Mouse (Mus musculus) limb, embryonic 11.5 days (tissue): ENCODE data around the gene Dnase1l3. TPM values are rescaled to one million over a fixed set of nuclear protein-coding genes. Genes with fewer than 3 reads are reported as not detected.

Experiments
- ATAC-seq: fragments of 200-750 bp; cut with Nextera tagmentation; 2 replicates; pipeline ENCODE4 v1.8.0; 2017; ENCODE audit warnings: low read depth; ENCODE audit not compliant: insufficient number of reproducible peaks, low FRiP score, low TSS enrichment
- DNase-seq: peaks from one replicate; pipeline ENCODE4 v3.0.0-alpha.2; 2015; ENCODE audit warnings: low spot score
- H3K27ac ChIP-seq: fragments of 300-500 bp; sonication (generic); replicated peaks from 2 replicates; pipeline ENCODE4 v1.5.1; 2014; ENCODE audit warnings: low read depth, mild to moderate bottlenecking, low read length
- H3K27me3 ChIP-seq: fragments of 300-500 bp; sonication (generic); 2 replicates; pipeline ENCODE4 v1.6.1; 2014; ENCODE audit warnings: mild to moderate bottlenecking, low read length, mixed read lengths; ENCODE audit not compliant: control insufficient read depth, insufficient read depth
- H3K36me3 ChIP-seq: fragments of 300-500 bp; sonication (generic); 2 replicates; pipeline ENCODE4 v1.6.1; 2014; ENCODE audit warnings: mild to moderate bottlenecking, low read length, moderate library complexity, mixed read lengths; ENCODE audit not compliant: control insufficient read depth, insufficient read depth
- H3K4me1 ChIP-seq: fragments of 300-500 bp; sonication (generic); 2 replicates; pipeline ENCODE4 v1.6.1; 2014; ENCODE audit warnings: low read length, mixed read lengths; ENCODE audit not compliant: control insufficient read depth, insufficient read depth
- H3K4me2 ChIP-seq: fragments of 300-500 bp; sonication (generic); 2 replicates; pipeline ENCODE4 v1.6.1; 2014; ENCODE audit warnings: low read depth, mild to moderate bottlenecking, moderate library complexity; ENCODE audit not compliant: severe bottlenecking
- H3K4me3 ChIP-seq: fragments of 300-500 bp; sonication (generic); 2 replicates; pipeline ENCODE4 v1.5.1; 2014; ENCODE audit warnings: low read depth, low read length
- H3K9ac ChIP-seq: fragments of 300-500 bp; sonication (generic); 2 replicates; pipeline ENCODE4 v1.6.1; 2014; ENCODE audit warnings: mild to moderate bottlenecking, low read length
- H3K9me3 ChIP-seq: fragments of 300-500 bp; sonication (generic); 2 replicates; pipeline ENCODE4 v1.6.1; 2016; ENCODE audit warnings: low read length; ENCODE audit not compliant: control insufficient read depth
- WGBS: fragments of 180-500 bp; shearing (Covaris S2); extraction: QIAGEN DNeasy Blood & Tissue Kit; methylation state at CpG from one replicate; pipeline ENCODE4 v1.1.7; 2014; 5-methylcytosine and 5-hydroxymethylcytosine counted together
- polyA plus RNA-seq: library from polyadenylated mRNA; unstranded; fragments of >200 nt; fragmentation: Nextera tagmentation; extraction: Ambion mirVana; gene quantifications from 2 replicates; pipeline ENCODE4 v1.2.1, GENCODE M21; 2014

Gene Dnase1l3
- polyA plus RNA-seq, 1 experiment from 2014 or later: 0.04 TPM

- H3K4me3 ChIP-seq: no peak overlapping the region
- no peak overlapping the region for H3K27ac ChIP-seq
- no peak for ATAC-seq
- no peaks in the 10 kb centered on the region for H3K4me1 ChIP-seq
- H3K36me3 ChIP-seq: no peaks in the 10 kb centered on the region
- no peaks in the 10 kb centered on the region for H3K27me3 ChIP-seq
- H3K9me3 ChIP-seq: no peaks in the 10 kb centered on the region
- no peak overlapping the region for H3K9ac ChIP-seq
- 84% methylated on average over 1 of the region's 1 CpGs for WGBS
- DNase-seq: no peak
- H3K4me2 ChIP-seq: no peak overlapping the region
Measured at GRCm38 (mm10) chr14:7981226-7981625, 13.1 kb downstream of the Dnase1l3 start.

GRCm38 (mm10) chr14:7978183-7978582, 16.2 kb downstream of the Dnase1l3 start:
- no peak overlapping the region for H3K4me2 ChIP-seq
- no peaks in the 10 kb centered on the region for H3K9me3 ChIP-seq
- 93% methylated on average over 1 of the region's 1 CpGs for WGBS
- DNase-seq (no peak), ATAC-seq (no peak)
- no peaks in the 10 kb centered on the region for H3K4me1 ChIP-seq
- H3K36me3 ChIP-seq: no peaks in the 10 kb centered on the region
- H3K27me3 ChIP-seq: no peaks in the 10 kb centered on the region
- H3K27ac ChIP-seq: no peak overlapping the region
- H3K4me3 ChIP-seq: no peak overlapping the region
- no peak overlapping the region for H3K9ac ChIP-seq

GRCm38 (mm10) chr14:7977471-7977870, 16.9 kb downstream of the Dnase1l3 start:
- no peak overlapping the region for H3K27ac ChIP-seq
- no peaks in the 10 kb centered on the region for H3K27me3 ChIP-seq
- ATAC-seq: no peak
- H3K4me2 ChIP-seq: no peak overlapping the region
- H3K9ac ChIP-seq: no peak overlapping the region
- no peaks in the 10 kb centered on the region for H3K36me3 ChIP-seq
- no peak overlapping the region for H3K4me3 ChIP-seq
- 93% methylated on average over 1 of the region's 1 CpGs for WGBS
- no peaks in the 10 kb centered on the region for H3K9me3 ChIP-seq
- no peaks in the 10 kb centered on the region for H3K4me1 ChIP-seq
- no peak for DNase-seq

- WGBS: 91% methylated on average over 6 of the region's 6 CpGs
- no peaks in the 10 kb centered on the region for H3K36me3 ChIP-seq
Measured at GRCm38 (mm10) chr14:7975177-7975576, 19.2 kb downstream of the Dnase1l3 start.

GRCm38 (mm10) chr14:7974643-7975042, 19.7 kb downstream of the Dnase1l3 start:
- 74% methylated on average over 1 of the region's 1 CpGs for WGBS
- ATAC-seq (no peak), DNase-seq (no peak)
- H3K27me3 ChIP-seq: no peaks in the 10 kb centered on the region
- no peak overlapping the region for H3K4me2 ChIP-seq
- no peaks in the 10 kb centered on the region for H3K9me3 ChIP-seq
- H3K4me3 ChIP-seq: no peak overlapping the region
- no peaks in the 10 kb centered on the region for H3K36me3 ChIP-seq
- no peak overlapping the region for H3K27ac ChIP-seq
- H3K9ac ChIP-seq: no peak overlapping the region
- H3K4me1 ChIP-seq: no peaks in the 10 kb centered on the region

More at GRCm38 (mm10) chr14:7975177-7975576, 19.2 kb downstream of the Dnase1l3 start:
- Histone ChIP-seq H3K27me3 (no peaks in the 10 kb centered on the region), H3K9me3 (no peaks in the 10 kb centered on the region), H3K4me3 (no peak overlapping the region), H3K9ac (no peak overlapping the region), H3K4me1 (no peaks in the 10 kb centered on the region), H3K27ac (no peak overlapping the region), H3K4me2 (no peak overlapping the region)
- DNase-seq (no peak), ATAC-seq (no peak)

GRCm38 (mm10) chr14:7971889-7972493, 22.4 kb downstream of the Dnase1l3 start:
- no peaks in the 10 kb centered on the region for H3K4me1 ChIP-seq

GRCm38 (mm10) chr14:7964219-7964889, 30.0 kb downstream of the Dnase1l3 start:
- Histone ChIP-seq H3K36me3 (no peaks in the 10 kb centered on the region), H3K4me3 (no peak overlapping the region), H3K9ac (no peak overlapping the region), H3K4me1 (peaks cover 2% of the 10 kb centered on the region; the same call in 1 of the 2 replicates), H3K27ac (no peak overlapping the region; the same call in 1 of the 2 replicates), H3K4me2 (no peak overlapping the region), H3K9me3 (no peaks in the 10 kb centered on the region), H3K27me3 (no peaks in the 10 kb centered on the region)
- peak; percentile 83 for DNase-seq
- ATAC-seq: peak; percentile 68
- WGBS: 53% methylated on average over 11 of the region's 11 CpGs

More at GRCm38 (mm10) chr14:7971889-7972493, 22.4 kb downstream of the Dnase1l3 start:
- Histone ChIP-seq H3K4me3 (no peak overlapping the region), H3K27me3 (no peaks in the 10 kb centered on the region), H3K27ac (no peak overlapping the region), H3K36me3 (no peaks in the 10 kb centered on the region), H3K9me3 (no peaks in the 10 kb centered on the region), H3K9ac (no peak overlapping the region), H3K4me2 (no peak overlapping the region)
- DNase-seq (no peak), ATAC-seq (no peak)
- WGBS: 68% methylated on average over 10 of the region's 10 CpGs

GRCm38 (mm10) chr14:7963160-7963559, 31.2 kb downstream of the Dnase1l3 start:
- H3K36me3 ChIP-seq: no peaks in the 10 kb centered on the region
- ATAC-seq (no peak), DNase-seq (no peak)
- no peak overlapping the region for H3K4me3 ChIP-seq
- WGBS: 67% methylated on average over 7 of the region's 7 CpGs
- H3K9me3 ChIP-seq: no peaks in the 10 kb centered on the region
- no peak overlapping the region for H3K4me2 ChIP-seq
- no peak overlapping the region for H3K27ac ChIP-seq
- no peak overlapping the region for H3K9ac ChIP-seq
- peaks cover 2% of the 10 kb centered on the region; the same call in 1 of the 2 replicates for H3K4me1 ChIP-seq
- no peaks in the 10 kb centered on the region for H3K27me3 ChIP-seq
